Mouse (Mus musculus) bone marrow, adult 2 months (tissue): Measurements from ENCODE around the gene Exoc6.

Experiments used
- CTCF ChIP-seq: fragments of 200-500 bp; IDR thresholded peaks from 2 replicates; pipeline ENCODE4 v1.5.1; 2011; ENCODE audit warnings: low read length, control low read depth; ENCODE audit not compliant: control insufficient read depth, insufficient read depth
- POLR2A ChIP-seq: fragments of 200-500 bp; IDR thresholded peaks from 2 replicates; pipeline ENCODE4 v1.6.1; 2011; ENCODE audit warnings: low read depth, mild to moderate bottlenecking, control low read depth, low read length, borderline replicate concordance; ENCODE audit not compliant: control insufficient read depth

DNA sequence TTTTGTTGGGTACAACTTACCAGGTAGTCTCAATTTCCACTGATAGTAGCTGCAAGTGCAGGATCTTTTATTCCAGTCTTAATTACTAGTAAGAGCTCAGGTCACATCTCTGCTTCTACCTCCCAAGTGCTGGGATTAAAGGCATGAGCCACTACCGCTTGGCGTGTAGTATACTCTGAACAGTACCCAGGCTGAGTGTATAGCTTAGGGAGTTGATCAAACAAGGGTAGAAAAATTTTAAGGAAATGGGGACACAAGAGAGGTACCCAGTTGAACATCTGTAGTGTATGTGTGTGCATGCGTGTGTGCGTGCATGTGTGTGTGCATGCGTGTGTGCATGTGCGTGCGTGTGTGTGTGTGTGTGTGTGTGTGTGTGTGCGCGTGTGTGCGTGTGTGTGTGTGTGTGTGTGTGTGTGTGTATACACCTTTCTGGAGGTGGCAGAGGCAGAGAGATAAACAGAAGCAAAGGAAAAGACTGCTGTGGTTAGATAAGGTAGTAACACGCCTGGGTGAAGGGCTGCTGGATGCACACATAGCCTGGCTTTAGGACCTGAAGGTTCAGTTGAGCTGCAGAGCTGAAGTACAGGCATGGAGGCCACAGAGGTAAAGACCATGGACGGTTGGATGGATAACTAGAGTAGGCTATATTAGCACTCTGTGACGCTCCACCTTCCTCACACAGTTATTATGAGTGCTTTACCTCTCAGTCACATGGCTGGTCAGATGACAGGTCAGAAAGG is 117.8 kb downstream of the Exoc6 start:
- TF ChIP-seq POLR2A (no peak), CTCF (no peak)
